Mouse (Mus musculus) c-Kit-positive CD71-positive TER-119-negative erythroid progenitor cells, embryonic 14.5 days (primary cell): ENCODE data around the gene Nmt2.

Experiments used
- DNase-seq: peaks from one replicate; pipeline ENCODE4 v3.0.0-alpha.2; 2013; ENCODE audit warnings: low read depth

Nmt2 gene

GRCm38 (mm10) chr2:3283602-3284472 is at the start of gene Nmt2:
Gene Nmt2 (plus strand): TSS chr2:3284212.
- peak; percentile 100 for DNase-seq

GRCm38 (mm10) chr2:3239255-3239654 is 44.8 kb upstream of the Nmt2 start:
- no peak for DNase-seq

- DNase-seq: no peak
These were observed 39.8 kb upstream of the Nmt2 start for GRCm38 (mm10) chr2:3244251-3244650.

- no peak for DNase-seq
These were observed 32.7 kb upstream of the Nmt2 start for GRCm38 (mm10) chr2:3251309-3251708.

GRCm38 (mm10) chr2:3266466-3266865 is 17.5 kb upstream of the Nmt2 start:
- no peak for DNase-seq

- DNase-seq: no peak
These were observed 16.1 kb upstream of the Nmt2 start for GRCm38 (mm10) chr2:3267879-3268278.

- no peak for DNase-seq
These were observed 10.7 kb upstream of the Nmt2 start for GRCm38 (mm10) chr2:3273349-3273748.

- DNase-seq: no peak
These were observed 7.9 kb upstream of the Nmt2 start for GRCm38 (mm10) chr2:3276106-3276505.

GRCm38 (mm10) chr2:3277502-3277901 is 6.5 kb upstream of the Nmt2 start:
- no peak for DNase-seq

GRCm38 (mm10) chr2:3281311-3281710 is 2.7 kb upstream of the Nmt2 start:
- no peak for DNase-seq

GRCm38 (mm10) chr2:3282866-3283601 is 978 bp upstream of the Nmt2 start:
- DNase-seq: peak; percentile 46

- DNase-seq: peak; percentile 23
These were observed 615 bp downstream of the Nmt2 start for GRCm38 (mm10) chr2:3284473-3285180.

GRCm38 (mm10) chr2:3285181-3285530 is 1.1 kb downstream of the Nmt2 start:
- DNase-seq: peak; percentile 31

- peak; percentile 14 for DNase-seq
These were observed 1.7 kb downstream of the Nmt2 start for GRCm38 (mm10) chr2:3285709-3286108.

- no peak for DNase-seq
These were observed 2.2 kb downstream of the Nmt2 start for GRCm38 (mm10) chr2:3286243-3286642.

GRCm38 (mm10) chr2:3289581-3289980 is 5.6 kb downstream of the Nmt2 start:
- DNase-seq: no peak

- DNase-seq: no peak
These were observed 8.2 kb downstream of the Nmt2 start for GRCm38 (mm10) chr2:3292170-3292569.

- no peak for DNase-seq
These were observed 11.8 kb downstream of the Nmt2 start for GRCm38 (mm10) chr2:3295826-3296225.

GRCm38 (mm10) chr2:3305426-3306025 is 21.5 kb downstream of the Nmt2 start:
- DNase-seq: no peak

- no peak for DNase-seq
These were observed 39.1 kb downstream of the Nmt2 start for GRCm38 (mm10) chr2:3323132-3323531.

GRCm38 (mm10) chr2:3324381-3325130 is 40.5 kb downstream of the Nmt2 start:
- DNase-seq: no peak

- no peak for DNase-seq
These were observed 42.5 kb downstream of the Nmt2 start for GRCm38 (mm10) chr2:3326547-3326946.
